ENCODE assay signal across 7 mouse cellular contexts in genomic region chr7:65881290-65881688, GRCm38 (mm10). TPM values are rescaled to one million over a fixed set of nuclear protein-coding genes. Genes with fewer than 3 reads are reported as not detected.
DNase-seq lines count a peak whose midpoint lies in the region; ATAC-seq and TF ChIP-seq lines count a peak whose summit lies in the region.

No protein-coding gene starts in this region.

- no peaks in the 10 kb centered on the region for H3K36me3 ChIP-seq in lung, embryonic 14.5 days (ENCODE audit: insufficient read depth)
- no peaks in the 10 kb centered on the region for H3K36me3 ChIP-seq in embryonic facial prominence, embryonic 15.5 days

- no peaks in the 10 kb centered on the region for H3K27me3 ChIP-seq in lung, embryonic 14.5 days (ENCODE audit: insufficient read depth, low read length)
- no peaks in the 10 kb centered on the region for H3K27me3 ChIP-seq in embryonic facial prominence, embryonic 15.5 days

- ATAC-seq in lung, embryonic 14.5 days (ENCODE audit: insufficient read depth) = peak; percentile 31
- ATAC-seq in embryonic facial prominence, embryonic 15.5 days (ENCODE audit: insufficient number of reproducible peaks, low FRiP score, low TSS enrichment, low read depth) = no peak; the same call in 1 of the 2 replicates

- WGBS in lung, embryonic 14.5 days = 32% methylated on average over 12 of the region's 12 CpGs
- 8% methylated on average over 12 of the region's 12 CpGs for WGBS in embryonic facial prominence, embryonic 15.5 days

- no peak overlapping the region for H3K9ac ChIP-seq in lung, embryonic 14.5 days
- no peak overlapping the region for H3K9ac ChIP-seq in embryonic facial prominence, embryonic 15.5 days

- peak; percentile 39 for DNase-seq in lung, embryonic 14.5 days
- no peak for DNase-seq in lung, postnatal 25 days (ENCODE audit: low spot score)
- peak; percentile 36 to 61 for DNase-seq in heart, postnatal 36 days
- peak; percentile 46 to 74 for DNase-seq in spleen, postnatal 10 days (ENCODE audit: low spot score in 2 of 2)
- no peak for DNase-seq in left cerebral cortex, postnatal 36 days (ENCODE audit: low spot score in 2 of 2)
- DNase-seq in layer of hippocampus, adult 18-20 months (ENCODE audit: low spot score in 2 of 2) = no peak

- H3K4me1 ChIP-seq in lung, embryonic 14.5 days (ENCODE audit: insufficient read depth) = 0 out of 2 replicates have a peak, but pooled peaks cover 5% of the 10 kb centered on the region
- peaks cover 26% of the 10 kb centered on the region for H3K4me1 ChIP-seq in embryonic facial prominence, embryonic 15.5 days

- H3K4me2 ChIP-seq in lung, embryonic 14.5 days = peak overlapping the region; percentile 46
- H3K4me2 ChIP-seq in embryonic facial prominence, embryonic 15.5 days (replicated peaks) = peak overlapping the region; percentile 50

- H3K27ac ChIP-seq in lung, embryonic 14.5 days (ENCODE audit: low read depth) = 0 out of 2 replicates have a peak overlapping the region, but pooled peaks have one; percentile 12
- peak overlapping the region; percentile 17; the same call in 1 of the 2 replicates for H3K27ac ChIP-seq in embryonic facial prominence, embryonic 15.5 days (replicated peaks)

- intact Hi-C loops in heart, postnatal 36 days (cut with DNase I) = no loop called here
- intact Hi-C loops in left cerebral cortex, postnatal 36 days (cut with DNase I) = no loop called here

- no peaks in the 10 kb centered on the region for H3K9me3 ChIP-seq in lung, embryonic 14.5 days (ENCODE audit: low read depth, low read length)
- no peaks in the 10 kb centered on the region for H3K9me3 ChIP-seq in embryonic facial prominence, embryonic 15.5 days (replicated peaks)

- TF ChIP-seq CTCF in lung, embryonic 14.5 days (IDR thresholded peaks at IDR 0.05; ENCODE audit: low read depth) = no peak

- no peak overlapping the region for H3K4me3 ChIP-seq in lung, embryonic 14.5 days (ENCODE audit: low read depth, low read length)
- peak overlapping the region; percentile 30 for H3K4me3 ChIP-seq in embryonic facial prominence, embryonic 15.5 days (replicated peaks)

RNA-seq across cellular contexts. Expression of gene Pcsk6, which starts 19.8 kb away (rescaled TPM):
- 8.9 and 9.2 TPM in 2 replicates for polyA plus RNA-seq in lung, embryonic 14.5 days (2014; fragmentation: Nextera tagmentation; extraction: Ambion mirVana)
- polyA plus RNA-seq in embryonic facial prominence, embryonic 15.5 days (2015; fragmentation: Nextera tagmentation; extraction: Ambion mirVana) = 8.5 and 10.1 TPM in 2 replicates
- total RNA-seq in heart, postnatal 36 days (2021) = 10 to 100 TPM; 49.3 to 53.8 TPM
- total RNA-seq in left cerebral cortex, postnatal 36 days (2021) = 1 to 10 TPM; 8.4 to 9.6 TPM
- 10 to 100 TPM; 16.9 to 19.5 TPM for total RNA-seq in layer of hippocampus, adult 18-20 months (2021)

Comparison
In these comparisons a context has a peak if more than half of its experiments do, and no peak if none do; other contexts are left out.
1. DNase-seq: peak in lung, embryonic 14.5 days (single experiment), heart, postnatal 36 days (2 of 2) and spleen, postnatal 10 days (2 of 2); none in lung, postnatal 25 days (single experiment), left cerebral cortex, postnatal 36 days (0 of 2) and layer of hippocampus, adult 18-20 months (0 of 2).